Mouse (Mus musculus): ENCODE measurements around the gene Megf6. TPM values are rescaled to one million over a fixed set of nuclear protein-coding genes. Genes with fewer than 3 reads are reported as not detected.

Gene Megf6
- polyA plus RNA-seq (2015; fragmentation: Nextera tagmentation; extraction: Ambion mirVana), result 6.8 and 6.9 TPM in 2 replicates

- WGBS, result under 1% methylated on average over 56 of the region's 61 CpGs
- Histone ChIP-seq H3K36me3 (no peaks in the 10 kb centered on the region), H3K4me2 (replicated peaks) (peak within 1 kb of the TSS; percentile 97), H3K9me3 (no peaks in the 10 kb centered on the region), H3K27ac (no peak within 1 kb of the TSS), H3K4me1 (replicated peaks) (peaks cover 33% of the 10 kb centered on the region), H3K4me3 (replicated peaks) (peak within 1 kb of the TSS; percentile 57), H3K9ac (replicated peaks) (peak within 1 kb of the TSS; percentile 59), H3K27me3 (peaks cover 52% of the 10 kb centered on the region)
- ATAC-seq, result peak; percentile 66
Measured at GRCm38 (mm10) chr4:154170506-154171150, at the start of gene Megf6. Gene Megf6 (plus strand): TSS chr4:154170730.

- Histone ChIP-seq H3K27me3 (peaks cover 7% of the 10 kb centered on the region), H3K9ac (replicated peaks) (no peak overlapping the region), H3K27ac (no peak overlapping the region), H3K4me3 (replicated peaks) (no peak overlapping the region), H3K36me3 (no peaks in the 10 kb centered on the region), H3K9me3 (no peaks in the 10 kb centered on the region), H3K4me1 (replicated peaks) (no peaks in the 10 kb centered on the region), H3K4me2 (replicated peaks) (no peak overlapping the region)
- ATAC-seq, result no peak
- 77% methylated on average over 11 of the region's 11 CpGs for WGBS
Measured at GRCm38 (mm10) chr4:154121800-154122199, 48.7 kb upstream of the Megf6 start.

DNA sequence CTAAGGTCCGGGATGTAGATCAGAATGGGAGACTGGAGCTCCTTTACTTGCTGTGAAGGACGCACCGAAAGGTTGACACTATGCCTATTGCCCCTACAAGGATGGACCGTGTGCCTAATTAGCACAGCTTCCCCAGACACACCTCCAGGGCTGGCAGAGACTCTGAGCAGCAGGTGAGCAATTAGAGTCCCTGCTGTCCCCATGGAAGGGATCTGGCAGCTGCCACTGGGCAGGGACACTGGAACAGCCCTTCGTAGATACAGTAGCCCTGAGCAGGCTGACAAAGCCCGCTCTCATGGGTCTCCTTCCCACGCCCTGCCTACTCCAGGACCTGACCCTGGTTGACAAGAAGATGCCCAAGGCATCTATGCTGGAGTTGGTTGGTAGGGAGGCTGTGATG, 48.2 kb upstream of the Megf6 start:
- no peak overlapping the region for H3K27ac ChIP-seq
- no peaks in the 10 kb centered on the region for H3K9me3 ChIP-seq
- H3K4me2 ChIP-seq (replicated peaks), result no peak overlapping the region
- WGBS, result 74% methylated on average over 7 of the region's 7 CpGs
- ATAC-seq, result no peak
- no peaks in the 10 kb centered on the region for H3K36me3 ChIP-seq
- H3K27me3 ChIP-seq, result peaks cover 12% of the 10 kb centered on the region
- no peak overlapping the region for H3K4me3 ChIP-seq (replicated peaks)
- no peaks in the 10 kb centered on the region for H3K4me1 ChIP-seq (replicated peaks)
- H3K9ac ChIP-seq (replicated peaks), result no peak overlapping the region

- no peak overlapping the region for H3K9ac ChIP-seq (replicated peaks)
- no peaks in the 10 kb centered on the region for H3K36me3 ChIP-seq
- no peak overlapping the region for H3K4me2 ChIP-seq (replicated peaks)
- no peak for ATAC-seq
- no peak overlapping the region for H3K27ac ChIP-seq
- no peaks in the 10 kb centered on the region for H3K4me1 ChIP-seq (replicated peaks)
- no peak overlapping the region for H3K4me3 ChIP-seq (replicated peaks)
- H3K27me3 ChIP-seq, result peaks cover 20% of the 10 kb centered on the region
- WGBS, result 82% methylated on average over 6 of the region's 6 CpGs
- H3K9me3 ChIP-seq, result no peaks in the 10 kb centered on the region
Measured at GRCm38 (mm10) chr4:154123553-154123952, 47.0 kb upstream of the Megf6 start.

DNA sequence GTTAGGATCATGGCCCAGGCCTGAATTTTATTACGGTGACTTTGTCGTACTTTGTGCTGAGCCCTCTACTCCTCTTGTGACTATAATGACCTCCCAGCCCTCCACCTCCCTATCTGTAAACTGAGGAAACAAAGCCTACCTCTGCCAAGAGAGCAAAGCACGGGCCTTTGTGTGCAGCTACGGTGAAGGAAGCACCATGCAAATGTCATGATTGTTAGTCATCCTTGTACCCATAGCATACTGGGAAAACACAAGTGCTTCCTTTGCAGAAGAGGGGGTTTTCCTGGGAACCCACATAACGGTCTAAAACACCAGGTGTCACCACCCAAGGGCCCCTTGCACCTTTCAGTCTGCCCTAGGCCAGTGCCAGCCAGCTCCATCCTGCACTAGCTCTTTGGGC, 45.3 kb upstream of the Megf6 start:
- peaks cover 20% of the 10 kb centered on the region for H3K27me3 ChIP-seq
- no peak for ATAC-seq
- WGBS, result 79% methylated on average over 5 of the region's 5 CpGs
- H3K27ac ChIP-seq, result no peak overlapping the region
- no peak overlapping the region for H3K4me3 ChIP-seq (replicated peaks)
- no peaks in the 10 kb centered on the region for H3K4me1 ChIP-seq (replicated peaks)
- no peak overlapping the region for H3K4me2 ChIP-seq (replicated peaks)
- no peaks in the 10 kb centered on the region for H3K36me3 ChIP-seq
- no peaks in the 10 kb centered on the region for H3K9me3 ChIP-seq
- no peak overlapping the region for H3K9ac ChIP-seq (replicated peaks)

DNA sequence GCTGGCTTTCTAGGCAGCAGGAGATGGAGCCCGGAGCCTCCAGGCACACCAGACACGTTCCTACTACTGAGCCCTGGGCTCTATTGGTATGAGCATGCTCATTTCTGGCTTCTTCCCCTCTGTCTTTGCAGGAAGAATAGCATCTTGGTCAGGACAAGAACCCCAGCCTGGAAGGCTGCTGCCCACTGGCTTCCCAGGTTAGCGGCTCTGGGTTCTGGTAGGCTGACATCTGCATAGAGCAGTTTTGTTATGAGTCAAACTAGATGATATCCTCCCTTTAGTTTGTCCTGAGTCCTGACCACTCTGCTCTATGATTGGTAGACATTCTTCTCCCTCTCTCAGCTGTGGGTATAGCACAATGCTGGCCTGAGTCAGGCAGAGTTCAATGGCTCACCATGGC, 43.3 kb upstream of the Megf6 start:
- 77% methylated on average over 3 of the region's 3 CpGs for WGBS
- H3K4me3 ChIP-seq (replicated peaks), result no peak overlapping the region
- no peaks in the 10 kb centered on the region for H3K4me1 ChIP-seq (replicated peaks)
- H3K9me3 ChIP-seq, result no peaks in the 10 kb centered on the region
- no peak for ATAC-seq
- H3K9ac ChIP-seq (replicated peaks), result no peak overlapping the region
- peaks cover 20% of the 10 kb centered on the region for H3K27me3 ChIP-seq
- H3K4me2 ChIP-seq (replicated peaks), result no peak overlapping the region
- H3K27ac ChIP-seq, result no peak overlapping the region
- no peaks in the 10 kb centered on the region for H3K36me3 ChIP-seq

- Histone ChIP-seq H3K4me3 (replicated peaks) (no peak overlapping the region), H3K9me3 (no peaks in the 10 kb centered on the region), H3K9ac (replicated peaks) (no peak overlapping the region), H3K4me2 (replicated peaks) (no peak overlapping the region), H3K27me3 (peaks cover 34% of the 10 kb centered on the region), H3K36me3 (no peaks in the 10 kb centered on the region), H3K27ac (no peak overlapping the region), H3K4me1 (replicated peaks) (no peaks in the 10 kb centered on the region)
- no peak for ATAC-seq
Measured at GRCm38 (mm10) chr4:154129950-154130349, 40.6 kb upstream of the Megf6 start.

DNA sequence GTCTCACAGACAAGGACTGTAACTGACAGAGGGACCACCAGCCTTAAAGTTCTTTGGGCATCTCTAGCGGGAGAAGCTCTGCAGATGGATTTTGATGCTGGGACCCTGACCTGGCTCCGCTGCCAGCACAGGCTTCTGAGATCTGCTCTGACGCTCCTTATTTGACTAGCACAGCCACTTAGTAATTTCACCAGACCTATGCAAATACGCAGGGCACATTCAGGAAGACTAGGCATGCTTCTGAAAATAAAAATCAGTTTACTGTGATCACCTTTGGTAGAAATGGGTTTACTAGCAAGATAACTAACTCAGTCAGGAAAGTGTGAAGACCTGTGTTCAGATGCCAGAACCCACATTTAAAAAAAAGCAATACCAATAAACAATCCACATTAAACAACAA, 38.6 kb upstream of the Megf6 start:
- H3K4me3 ChIP-seq (replicated peaks), result no peak overlapping the region
- H3K27me3 ChIP-seq, result peaks cover 53% of the 10 kb centered on the region

DNA sequence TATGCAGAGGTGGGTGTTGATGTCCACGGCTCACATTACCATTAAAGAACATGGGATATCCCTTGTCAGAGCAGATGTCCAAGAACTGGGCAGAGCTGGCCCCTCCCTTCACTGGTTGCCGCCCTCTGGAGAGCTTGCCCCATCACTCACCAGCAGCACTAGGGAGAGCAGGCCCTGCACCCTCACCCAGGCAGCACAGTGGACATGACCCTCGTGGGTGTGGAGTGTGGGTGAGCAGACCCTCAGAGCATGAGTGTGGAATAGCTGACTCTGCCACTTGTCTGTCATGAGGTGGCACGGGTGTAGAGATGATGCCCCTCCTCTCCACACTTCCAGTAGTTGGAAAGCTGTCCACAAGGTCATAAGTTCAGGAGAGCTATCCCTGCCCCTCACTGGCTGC, 35.7 kb upstream of the Megf6 start:
- Histone ChIP-seq H3K36me3 (no peaks in the 10 kb centered on the region), H3K9me3 (no peaks in the 10 kb centered on the region), H3K27me3 (peaks cover 69% of the 10 kb centered on the region), H3K4me3 (replicated peaks) (no peak overlapping the region), H3K27ac (no peak overlapping the region), H3K4me2 (replicated peaks) (no peak overlapping the region), H3K4me1 (replicated peaks) (peaks cover 7% of the 10 kb centered on the region), H3K9ac (replicated peaks) (no peak overlapping the region)
- ATAC-seq, result no peak
- 72% methylated on average over 4 of the region's 4 CpGs for WGBS

More for the DNA sequence above, 38.6 kb upstream of the Megf6 start:
- Histone ChIP-seq H3K27ac (no peak overlapping the region), H3K4me2 (replicated peaks) (no peak overlapping the region), H3K36me3 (no peaks in the 10 kb centered on the region), H3K9me3 (no peaks in the 10 kb centered on the region), H3K4me1 (replicated peaks) (no peaks in the 10 kb centered on the region), H3K9ac (replicated peaks) (no peak overlapping the region)
- ATAC-seq, result no peak
- WGBS, result 88% methylated on average over 4 of the region's 4 CpGs

GRCm38 (mm10) chr4:154137139-154137538, 33.4 kb upstream of the Megf6 start:
- Histone ChIP-seq H3K36me3 (no peaks in the 10 kb centered on the region), H3K4me2 (replicated peaks) (no peak overlapping the region), H3K27me3 (peaks cover 86% of the 10 kb centered on the region), H3K9me3 (no peaks in the 10 kb centered on the region), H3K4me3 (replicated peaks) (no peak overlapping the region), H3K9ac (replicated peaks) (no peak overlapping the region), H3K27ac (no peak overlapping the region), H3K4me1 (replicated peaks) (peaks cover 27% of the 10 kb centered on the region)
- 62% methylated on average over 5 of the region's 5 CpGs for WGBS
- ATAC-seq, result no peak

- Histone ChIP-seq H3K27ac (no peak overlapping the region), H3K9me3 (no peaks in the 10 kb centered on the region), H3K27me3 (peaks cover 72% of the 10 kb centered on the region), H3K4me1 (replicated peaks) (peaks cover 44% of the 10 kb centered on the region), H3K4me2 (replicated peaks) (peak overlapping the region; percentile 80), H3K9ac (replicated peaks) (peak overlapping the region; percentile 64), H3K36me3 (no peaks in the 10 kb centered on the region), H3K4me3 (replicated peaks) (peak overlapping the region; percentile 50)
- peak; percentile 9; the same call in 1 of the 2 replicates for ATAC-seq
- under 1% methylated on average over 59 of the region's 59 CpGs for WGBS
Measured at GRCm38 (mm10) chr4:154139671-154140181, 30.8 kb upstream of the Megf6 start.

GRCm38 (mm10) chr4:154140182-154140212, 30.5 kb upstream of the Megf6 start, which contains the start of gene Trp73:
Gene Trp73 (minus strand): TSS chr4:154140208.
- Histone ChIP-seq H3K9ac (replicated peaks) (peak within 1 kb of the TSS; percentile 64), H3K27ac (no peak within 1 kb of the TSS), H3K27me3 (peaks cover 69% of the 10 kb centered on the region), H3K4me1 (replicated peaks) (peaks cover 44% of the 10 kb centered on the region), H3K36me3 (no peaks in the 10 kb centered on the region), H3K4me2 (replicated peaks) (peak within 1 kb of the TSS; percentile 80), H3K9me3 (no peaks in the 10 kb centered on the region), H3K4me3 (replicated peaks) (peak within 1 kb of the TSS; percentile 50)
- 0% methylated on average over 4 of the region's 4 CpGs for WGBS
- ATAC-seq, result no peak
